Comparison of ENCODE assay signal across 11 mouse cellular contexts in genomic region chr17:51393771-51394221, GRCm38 (mm10).
A peak's percentile ranks its signal among the peaks of the same experiment; 100 is the strongest.
DNase-seq lines count a peak whose midpoint lies in the region.
"Had no signal": no experiment of that assay in that cellular context is flagged by ENCODE, and none has a peak within 500 bp of the region (broad histone marks: within the 10 kb centered on the region; RNA-seq: fewer than 3 reads in every experiment).

No protein-coding gene starts in this region.

- DNase-seq in right cerebral cortex, adult 18-20 months = peak; percentile 12
- DNase-seq in right cerebral cortex, postnatal 25 days = no peak
- peak; percentile 85 to 90 for DNase-seq in cerebellum, postnatal 10 days
- peak; percentile 31 for DNase-seq in layer of hippocampus, adult 11-12 months (ENCODE audit: low spot score)
- DNase-seq in retina, embryonic 14.5 days (ENCODE audit: low spot score) = peak; percentile 18
- DNase-seq in heart, adult 8-10 months (ENCODE audit: low spot score) = no peak
- DNase-seq in heart, adult 11 months = no peak
- DNase-seq in ovary, postnatal 36 days (ENCODE audit: low spot score) = no peak
- DNase-seq: adrenal gland, adult 8-10 months; kidney, adult 11 months; liver, postnatal 0 days had no signal

Comparison
In these comparisons a context has a peak if more than half of its experiments do, and no peak if none do; other contexts are left out.
1. DNase-seq: peak in right cerebral cortex, adult 18-20 months (single experiment), cerebellum, postnatal 10 days (2 of 2), layer of hippocampus, adult 11-12 months (single experiment) and retina, embryonic 14.5 days (single experiment); none in right cerebral cortex, postnatal 25 days (single experiment), heart, adult 8-10 months (single experiment), heart, adult 11 months (single experiment) and ovary, postnatal 36 days (single experiment).